Mouse (Mus musculus) CH12.LX (cell line): ENCODE results near the gene Plk3.

Source experiments
- CHD2 ChIP-seq: IDR thresholded peaks from 2 replicates; pipeline ENCODE4 v1.6.1; 2011; ENCODE audit warnings: low read length, improper control_type of control experiment
- CTCF ChIP-seq, 2 experiments: IDR thresholded peaks in 1 of 2; conservative IDR thresholded peaks in 1 of 2; 2 replicates each; pipeline ENCODE4 v1.5.1; 2011 to 2012; ENCODE audit warnings: low read depth in 2 of 2, low read length in 2 of 2, improper control_type of control experiment in 1 of 2, inconsistent platforms in 1 of 2, mild to moderate bottlenecking in 1 of 2, moderate library complexity in 1 of 2
- POLR2A ChIP-seq: IDR thresholded peaks from 2 replicates; pipeline ENCODE4 v1.6.1; 2011; ENCODE audit warnings: low read depth, mild to moderate bottlenecking, improper control_type of control experiment, low read length

GRCm38 (mm10) chr4:117117931-117118330 lies 15.8 kb downstream of the Plk3 start:
- no peak for TF ChIP-seq CTCF (conservative IDR thresholded peaks at IDR 0.05 in 1 of 2, IDR thresholded peaks at IDR 0.05 in 1 of 2; ENCODE audit: low read depth in 2 of 2, low read length in 2 of 2)
- TF ChIP-seq POLR2A: no peak; the same call in 1 of the 2 replicates
- no peak for TF ChIP-seq CHD2
